Mouse (Mus musculus) limb, embryonic 12.5 days (tissue): ENCODE measurements around the gene Nme4. TPM values are rescaled to one million over a fixed set of nuclear protein-coding genes. Genes with fewer than 3 reads are reported as not detected.
A peak's percentile ranks its signal among the peaks of the same experiment; 100 is the strongest.

Experiments used
- ATAC-seq: fragments of 200-750 bp; cut with Nextera tagmentation; 2 replicates; pipeline ENCODE4 v1.8.0; 2017; ENCODE audit warnings: low read depth, moderate TSS enrichment; ENCODE audit not compliant: insufficient number of reproducible peaks, insufficient read depth, low FRiP score, low TSS enrichment
- H3K27ac ChIP-seq: fragments of 300-500 bp; sonication (generic); 2 replicates; pipeline ENCODE4 v1.5.1; 2016; ENCODE audit warnings: mild to moderate bottlenecking, moderate library complexity
- H3K27me3 ChIP-seq: fragments of 300-500 bp; sonication (generic); 2 replicates; pipeline ENCODE4 v1.6.1; 2016; ENCODE audit warnings: mild to moderate bottlenecking, moderate library complexity
- H3K36me3 ChIP-seq: fragments of 300-500 bp; sonication (generic); 2 replicates; pipeline ENCODE4 v1.6.1; 2016; ENCODE audit warnings: mild to moderate bottlenecking, moderate library complexity
- H3K4me1 ChIP-seq: fragments of 300-500 bp; sonication (generic); replicated peaks from 2 replicates; pipeline ENCODE4 v1.6.1; 2016
- H3K4me2 ChIP-seq: fragments of 300-500 bp; sonication (generic); 2 replicates; pipeline ENCODE4 v1.6.1; 2016; ENCODE audit warnings: mild to moderate bottlenecking, moderate library complexity
- H3K4me3 ChIP-seq: fragments of 300-500 bp; sonication (generic); replicated peaks from 2 replicates; pipeline ENCODE4 v1.5.1; 2016; ENCODE audit warnings: mild to moderate bottlenecking
- H3K9ac ChIP-seq: fragments of 300-500 bp; sonication (generic); replicated peaks from 2 replicates; pipeline ENCODE4 v1.6.1; 2016; ENCODE audit warnings: mild to moderate bottlenecking, moderate library complexity
- H3K9me3 ChIP-seq: fragments of 300-500 bp; sonication (generic); 2 replicates; pipeline ENCODE4 v1.6.1; 2016; ENCODE audit warnings: mild to moderate bottlenecking, moderate library complexity
- WGBS: fragments of 180-500 bp; shearing (Covaris S2); methylation state at CpG from one replicate; pipeline ENCODE4 v1.1.7; 2016; 5-methylcytosine and 5-hydroxymethylcytosine counted together
- polyA plus RNA-seq: library from polyadenylated mRNA; unstranded; fragments of >200 nt; fragmentation: Nextera tagmentation; extraction: Ambion mirVana; gene quantifications from 2 replicates; pipeline ENCODE4 v1.2.1, GENCODE M21; 2016

The Nme4 gene
- polyA plus RNA-seq, 1 experiment from 2014 or later: 132 TPM

- Histone ChIP-seq H3K36me3 (no peaks in the 10 kb centered on the region), H3K9ac (no peak overlapping the region), H3K27ac (0 out of 2 replicates have a peak overlapping the region, but pooled peaks have one; percentile 17), H3K4me3 (no peak overlapping the region), H3K27me3 (no peaks in the 10 kb centered on the region), H3K4me1 (no peaks in the 10 kb centered on the region), H3K4me2 (no peak overlapping the region), H3K9me3 (no peaks in the 10 kb centered on the region)
- WGBS: 84% methylated on average over 13 of the region's 13 CpGs
- no peak for ATAC-seq
These were observed 52.7 kb downstream of the Nme4 start for GRCm38 (mm10) chr17:26042599-26043248.

Other genes with a start within 250 kb of the Nme4 start
- gene Wdr90, start 234.1 kb downstream of the Nme4 start, polyA plus RNA-seq: 37.3 and 45.5 TPM in 2 replicates
- 8.5 and 9.9 TPM in 2 replicates for gene Mcrip2, start 226.8 kb downstream of the Nme4 start, polyA plus RNA-seq
- gene Mettl26, start 220.5 kb downstream of the Nme4 start, polyA plus RNA-seq: 56.1 and 60.1 TPM in 2 replicates
- 0.45 and 0.54 TPM in 2 replicates for gene Wfikkn1, start 214.7 kb downstream of the Nme4 start, polyA plus RNA-seq
- 35.7 and 39.1 TPM in 2 replicates for gene Rab40c, start 175.9 kb downstream of the Nme4 start, polyA plus RNA-seq
- 47.3 and 52.4 TPM in 2 replicates for gene Pigq, start 150.7 kb downstream of the Nme4 start, polyA plus RNA-seq
- gene Nhlrc4, start 150.6 kb downstream of the Nme4 start, polyA plus RNA-seq: 0.13 and 0.74 TPM in 2 replicates
- 0.10 and 0.27 TPM in 2 replicates for gene A930017K11Rik, start 143.0 kb downstream of the Nme4 start, polyA plus RNA-seq
- gene Capn15, start 109.8 kb downstream of the Nme4 start, polyA plus RNA-seq: 32.8 and 33.9 TPM in 2 replicates
- 25.0 and 26.9 TPM in 2 replicates for gene Rab11fip3, start 26.0 kb downstream of the Nme4 start, polyA plus RNA-seq
- gene Decr2, start 5.3 kb downstream of the Nme4 start, polyA plus RNA-seq: 29.4 and 31.7 TPM in 2 replicates
- gene Tmem8, start 17.7 kb upstream of the Nme4 start, polyA plus RNA-seq: 0.55 and 0.87 TPM in 2 replicates
- gene Mrpl28, start 27.9 kb upstream of the Nme4 start, polyA plus RNA-seq: 203 and 218 TPM in 2 replicates
- 12.5 and 28.3 TPM in 2 replicates for gene Axin1, start 43.1 kb upstream of the Nme4 start, polyA plus RNA-seq
- 0.13 and 0.17 TPM in 2 replicates for gene Pdia2, start 103.5 kb upstream of the Nme4 start, polyA plus RNA-seq
- gene Rgs11, start 107.3 kb upstream of the Nme4 start, polyA plus RNA-seq: 4.7 and 5.3 TPM in 2 replicates
- gene Arhgdig, start 112.2 kb upstream of the Nme4 start, polyA plus RNA-seq: 4.9 and 5.6 TPM in 2 replicates
- gene Fam234a, start 148.6 kb upstream of the Nme4 start, polyA plus RNA-seq: 36.4 and 36.6 TPM in 2 replicates
- gene Luc7l, start 157.3 kb upstream of the Nme4 start, polyA plus RNA-seq: 155 and 164 TPM in 2 replicates